In the genomic region with DNA sequence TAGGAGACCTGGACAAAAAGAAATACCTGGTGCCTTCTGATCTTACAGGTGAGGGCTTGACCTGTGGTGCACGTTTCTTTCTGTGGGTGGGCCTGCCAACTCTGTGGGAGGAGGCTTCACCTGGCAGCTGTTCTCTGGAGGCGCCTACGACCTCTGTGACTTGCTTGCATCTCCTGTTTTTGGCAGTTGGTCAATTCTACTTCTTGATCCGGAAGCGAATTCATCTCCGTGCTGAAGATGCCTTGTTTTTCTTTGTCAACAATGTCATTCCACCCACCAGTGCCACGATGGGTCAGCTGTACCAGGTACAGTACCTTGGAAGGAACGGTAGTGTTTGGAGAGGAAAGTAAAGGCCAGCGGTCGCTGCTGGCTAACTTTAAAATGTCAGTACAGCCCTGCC, we compare ENCODE assay signal across 8 mouse cellular contexts. TPM values are rescaled to one million over a fixed set of nuclear protein-coding genes. Genes with fewer than 3 reads are reported as not detected.
A peak's percentile ranks its signal among the peaks of the same experiment; 100 is the strongest.
DNase-seq lines count a peak whose midpoint lies in the region; ATAC-seq and TF ChIP-seq lines count a peak whose summit lies in the region.

No protein-coding gene starts in this region.

- TF ChIP-seq EP300 in liver, embryonic 14.5 days (IDR thresholded peaks at IDR 0.05; ENCODE audit: low read depth) = no peak

- TF ChIP-seq POLR2A in cerebellum, adult 2 months (IDR thresholded peaks at IDR 0.05; ENCODE audit: borderline replicate concordance, insufficient read depth, low read length) = no peak

- intact Hi-C loops in left cerebral cortex, postnatal 25 days (cut with DNase I) = no loop called here

- peaks cover 57% of the 10 kb centered on the region for H3K36me3 ChIP-seq in G1E (replicated peaks)
- peaks cover 49% of the 10 kb centered on the region for H3K36me3 ChIP-seq in hindbrain, embryonic 14.5 days (replicated peaks; ENCODE audit: control insufficient read depth, insufficient read depth)
- H3K36me3 ChIP-seq in liver, embryonic 14.5 days (replicated peaks; ENCODE audit: control insufficient read depth, insufficient read depth, low read depth) = peaks cover 41% of the 10 kb centered on the region

- no peak for DNase-seq in cerebellum, adult 2 months
- no peak for DNase-seq in cerebellum, postnatal 14 days
- no peak for DNase-seq in G1E (ENCODE audit: low spot score)
- DNase-seq in hindbrain, embryonic 14.5 days (ENCODE audit: low spot score) = no peak
- no peak for DNase-seq in liver, embryonic 14.5 days (ENCODE audit: low read depth in 3 of 3, low spot score in 3 of 3)
- DNase-seq in spleen, adult 18-20 months = no peak
- no peak for DNase-seq in gastrocnemius, postnatal 10 days
- DNase-seq in left cerebral cortex, postnatal 25 days (ENCODE audit: low spot score in 2 of 2) = no peak

- TF ChIP-seq CTCF in cerebellum, adult 2 months (IDR thresholded peaks at IDR 0.05; ENCODE audit: borderline replicate concordance, insufficient read depth, low read depth, low read length) = no peak
- no peak for TF ChIP-seq CTCF in G1E (IDR thresholded peaks at IDR 0.05; ENCODE audit: low read depth, low read length)
- no peak for TF ChIP-seq CTCF in liver, embryonic 14.5 days (IDR thresholded peaks at IDR 0.05; ENCODE audit: low read depth)

- peak overlapping the region; percentile 44 for H3K4me3 ChIP-seq in cerebellum, adult 2 months (replicated peaks; ENCODE audit: insufficient read depth, low read depth, low read length)
- peak overlapping the region; percentile 77 for H3K4me3 ChIP-seq in G1E (ENCODE audit: low read depth, low read length)
- peak overlapping the region; percentile 78 for H3K4me3 ChIP-seq in hindbrain, embryonic 14.5 days (replicated peaks; ENCODE audit: low read length)
- H3K4me3 ChIP-seq in liver, embryonic 14.5 days (ENCODE audit: insufficient read depth in 1 of 2, low read depth in 2 of 2, low read length in 2 of 2) = peak overlapping the region; percentile 44 to 66; a peak in 3 of 4 replicates

- peak overlapping the region; percentile 91 for H3K9ac ChIP-seq in hindbrain, embryonic 14.5 days
- peak overlapping the region; percentile 78 for H3K9ac ChIP-seq in liver, embryonic 14.5 days (replicated peaks)

- 45% methylated on average over 10 of the region's 10 CpGs for WGBS in cerebellum, adult 2 months
- WGBS in hindbrain, embryonic 14.5 days = 88% methylated on average over 10 of the region's 10 CpGs
- 82% methylated on average over 10 of the region's 10 CpGs for WGBS in liver, embryonic 14.5 days (ENCODE audit: insufficient replicate concordance)

- no peaks in the 10 kb centered on the region for H3K9me3 ChIP-seq in G1E (replicated peaks)
- no peaks in the 10 kb centered on the region for H3K9me3 ChIP-seq in hindbrain, embryonic 14.5 days (ENCODE audit: control insufficient read depth, low read length)
- no peaks in the 10 kb centered on the region for H3K9me3 ChIP-seq in liver, embryonic 14.5 days (ENCODE audit: control insufficient read depth, low read length)

- no peak overlapping the region; the same call in 1 of the 2 replicates for H3K27ac ChIP-seq in cerebellum, adult 2 months (ENCODE audit: insufficient read depth, low read length)
- H3K27ac ChIP-seq in hindbrain, embryonic 14.5 days = no peak overlapping the region
- H3K27ac ChIP-seq in liver, embryonic 14.5 days = no peak overlapping the region

- H3K4me2 ChIP-seq in hindbrain, embryonic 14.5 days (replicated peaks) = peak overlapping the region; percentile 70
- H3K4me2 ChIP-seq in liver, embryonic 14.5 days (ENCODE audit: low read depth) = peak overlapping the region; percentile 85

- 0 out of 2 replicates have a peak, but pooled peaks cover 3% of the 10 kb centered on the region for H3K4me1 ChIP-seq in cerebellum, adult 2 months (ENCODE audit: control insufficient read depth, insufficient read depth, low read length)
- H3K4me1 ChIP-seq in G1E (ENCODE audit: insufficient read depth, low read depth, low read length) = peaks cover 44% of the 10 kb centered on the region
- H3K4me1 ChIP-seq in hindbrain, embryonic 14.5 days (replicated peaks; ENCODE audit: control insufficient read depth, insufficient read depth, low read length) = peaks cover 11% of the 10 kb centered on the region
- peaks cover 15 to 18% of the 10 kb centered on the region in 2 experiments for H3K4me1 ChIP-seq in liver, embryonic 14.5 days (replicated peaks; ENCODE audit: control insufficient read depth in 2 of 2, insufficient read depth in 2 of 2, low read length in 1 of 2)

- ATAC-seq in G1E (ENCODE audit: extremely low read depth, insufficient number of reproducible peaks, low FRiP score, poor library complexity, severe bottlenecking) = no peak
- ATAC-seq in hindbrain, embryonic 14.5 days (ENCODE audit: low FRiP score) = no peak
- no peak for ATAC-seq in liver, embryonic 14.5 days (ENCODE audit: insufficient read depth)

- no peaks in the 10 kb centered on the region for H3K27me3 ChIP-seq in cerebellum, adult 2 months (ENCODE audit: control insufficient read depth, insufficient read depth, low read length)
- no peaks in the 10 kb centered on the region for H3K27me3 ChIP-seq in G1E (ENCODE audit: insufficient read depth, low read length)
- H3K27me3 ChIP-seq in hindbrain, embryonic 14.5 days (ENCODE audit: control insufficient read depth, insufficient read depth, low read length) = no peaks in the 10 kb centered on the region
- H3K27me3 ChIP-seq in liver, embryonic 14.5 days (ENCODE audit: control insufficient read depth, insufficient read depth, low read length) = no peaks in the 10 kb centered on the region

RNA-seq across cellular contexts. Expression of a gene that starts 1.5 kb away (rescaled TPM):
- polyA plus RNA-seq in cerebellum, adult 2 months (2012; rRNA removed) = 344 and 366 TPM in 2 replicates
- total RNA-seq in G1E (2014; fragmentation: Nextera tagmentation) (762 and 788 TPM in 2 replicates), G1E (2017) (569 and 637 TPM in 2 replicates)
- 265 and 345 TPM in 2 replicates for polyA plus RNA-seq in G1E (2012)
- polyA plus RNA-seq in hindbrain, embryonic 14.5 days (2014; fragmentation: Nextera tagmentation; extraction: Ambion mirVana) = 624 and 628 TPM in 2 replicates
- polyA plus RNA-seq in liver, embryonic 14.5 days (2012; rRNA removed) = 134 and 140 TPM in 2 replicates
- 296 and 300 TPM in 2 replicates for polyA plus RNA-seq in liver, embryonic 14.5 days (2014; fragmentation: Nextera tagmentation; extraction: Ambion mirVana)
- total RNA-seq in gastrocnemius, postnatal 10 days (2021) = 100 to 1,000 TPM; 195 to 228 TPM
- total RNA-seq in left cerebral cortex, postnatal 25 days (2021) = 100 to 1,000 TPM; 217 to 218 TPM

RNA-seq across cellular contexts. Expression of a gene that starts 3.2 kb away (rescaled TPM):
- polyA plus RNA-seq in cerebellum, adult 2 months (2012; rRNA removed) = 41.8 and 44.4 TPM in 2 replicates
- total RNA-seq in G1E (2014; fragmentation: Nextera tagmentation) (47.0 and 56.4 TPM in 2 replicates), G1E (2017) (84.0 and 84.4 TPM in 2 replicates)
- polyA plus RNA-seq in G1E (2012) = 92.1 and 95.5 TPM in 2 replicates
- 38.0 and 38.4 TPM in 2 replicates for polyA plus RNA-seq in hindbrain, embryonic 14.5 days (2014; fragmentation: Nextera tagmentation; extraction: Ambion mirVana)
- polyA plus RNA-seq in liver, embryonic 14.5 days (2012; rRNA removed) = 10.8 and 14.8 TPM in 2 replicates
- polyA plus RNA-seq in liver, embryonic 14.5 days (2014; fragmentation: Nextera tagmentation; extraction: Ambion mirVana) = 11.9 and 12.1 TPM in 2 replicates
- total RNA-seq in gastrocnemius, postnatal 10 days (2021) = 10 to 100 TPM; 22.2 to 28.9 TPM
- 10 to 100 TPM; 44.6 to 47.5 TPM for total RNA-seq in left cerebral cortex, postnatal 25 days (2021)

RNA-seq across cellular contexts. Expression of a gene that starts 8.0 kb away (rescaled TPM):
- 27.2 and 28.9 TPM in 2 replicates for polyA plus RNA-seq in cerebellum, adult 2 months (2012; rRNA removed)
- total RNA-seq in G1E (2014; fragmentation: Nextera tagmentation) (32.7 and 39.8 TPM in 2 replicates), G1E (2017) (44.8 and 49.6 TPM in 2 replicates)
- polyA plus RNA-seq in G1E (2012) = 66.5 and 71.8 TPM in 2 replicates
- polyA plus RNA-seq in hindbrain, embryonic 14.5 days (2014; fragmentation: Nextera tagmentation; extraction: Ambion mirVana) = 17.9 and 20.9 TPM in 2 replicates
- polyA plus RNA-seq in liver, embryonic 14.5 days (2012; rRNA removed) = 4.2 and 4.6 TPM in 2 replicates
- polyA plus RNA-seq in liver, embryonic 14.5 days (2014; fragmentation: Nextera tagmentation; extraction: Ambion mirVana) = 3.4 and 4.2 TPM in 2 replicates
- 10 to 100 TPM in 1 of 2 experiments, 1 to 10 TPM in 1; 8.2 to 14.7 TPM for total RNA-seq in gastrocnemius, postnatal 10 days (2021)
- 10 to 100 TPM; 26.1 to 32.2 TPM for total RNA-seq in left cerebral cortex, postnatal 25 days (2021)

RNA-seq across cellular contexts. Expression of a gene that starts 10.1 kb away (rescaled TPM):
- polyA plus RNA-seq in cerebellum, adult 2 months (2012; rRNA removed) = 106 and 109 TPM in 2 replicates
- 54.5 and 72.7 TPM in 2 replicates for total RNA-seq in G1E (2014; fragmentation: Nextera tagmentation)
- total RNA-seq in G1E (2017) = 69.9 and 84.5 TPM in 2 replicates
- 10.3 and 10.4 TPM in 2 replicates for polyA plus RNA-seq in G1E (2012)
- polyA plus RNA-seq in hindbrain, embryonic 14.5 days (2014; fragmentation: Nextera tagmentation; extraction: Ambion mirVana) = 168 and 169 TPM in 2 replicates
- 44.0 and 46.1 TPM in 2 replicates for polyA plus RNA-seq in liver, embryonic 14.5 days (2012; rRNA removed)
- 70.2 and 74.0 TPM in 2 replicates for polyA plus RNA-seq in liver, embryonic 14.5 days (2014; fragmentation: Nextera tagmentation; extraction: Ambion mirVana)
- total RNA-seq in gastrocnemius, postnatal 10 days (2021) = 10 to 100 TPM; 46.9 to 53.2 TPM
- total RNA-seq in left cerebral cortex, postnatal 25 days (2021) = 100 to 1,000 TPM; 106 to 109 TPM

RNA-seq across cellular contexts. Expression of a gene that starts 11.4 kb away (rescaled TPM):
- 93.9 and 108 TPM in 2 replicates for polyA plus RNA-seq in cerebellum, adult 2 months (2012; rRNA removed)
- total RNA-seq in G1E (2014; fragmentation: Nextera tagmentation) (164 and 177 TPM in 2 replicates), G1E (2017) (36.2 and 37.4 TPM in 2 replicates)
- 227 and 274 TPM in 2 replicates for polyA plus RNA-seq in G1E (2012)
- 25.5 and 29.4 TPM in 2 replicates for polyA plus RNA-seq in hindbrain, embryonic 14.5 days (2014; fragmentation: Nextera tagmentation; extraction: Ambion mirVana)
- 23.6 and 32.3 TPM in 2 replicates for polyA plus RNA-seq in liver, embryonic 14.5 days (2012; rRNA removed)
- polyA plus RNA-seq in liver, embryonic 14.5 days (2014; fragmentation: Nextera tagmentation; extraction: Ambion mirVana) = 9.7 and 10.7 TPM in 2 replicates
- total RNA-seq in gastrocnemius, postnatal 10 days (2021) = 100 to 1,000 TPM; 237 to 249 TPM
- 100 to 1,000 TPM; 117 to 129 TPM for total RNA-seq in left cerebral cortex, postnatal 25 days (2021)
